Mouse (Mus musculus) kidney, adult 9 months (tissue): ENCODE measurements around the gene Mcu.

ENCODE experiments used
- DNase-seq: peaks from one replicate; pipeline ENCODE4 v3.0.0; 2022

Mcu gene

GRCm38 (mm10) chr10:59616522-59616921, at the start of gene Mcu:
Gene Mcu (minus strand): TSS chr10:59616692.
- DNase-seq = peak; percentile 98

- no peak for DNase-seq
Measured at GRCm38 (mm10) chr10:59665503-59666291, 49.2 kb upstream of the Mcu start.

- DNase-seq = no peak
Measured at GRCm38 (mm10) chr10:59664765-59665164, 48.3 kb upstream of the Mcu start.

- DNase-seq = no peak
Measured at GRCm38 (mm10) chr10:59656799-59657198, 40.3 kb upstream of the Mcu start.

GRCm38 (mm10) chr10:59646821-59647378, 30.4 kb upstream of the Mcu start:
- no peak for DNase-seq

GRCm38 (mm10) chr10:59645153-59645552, 28.7 kb upstream of the Mcu start:
- no peak for DNase-seq

- DNase-seq = no peak
Measured at GRCm38 (mm10) chr10:59644710-59645109, 28.2 kb upstream of the Mcu start.

GRCm38 (mm10) chr10:59643645-59644044, 27.2 kb upstream of the Mcu start:
- DNase-seq = no peak

GRCm38 (mm10) chr10:59642659-59643377, 26.3 kb upstream of the Mcu start:
- DNase-seq = no peak

GRCm38 (mm10) chr10:59638576-59638975, 22.1 kb upstream of the Mcu start:
- DNase-seq = no peak

GRCm38 (mm10) chr10:59637596-59638124, 21.2 kb upstream of the Mcu start:
- DNase-seq = no peak

- no peak for DNase-seq
Measured at GRCm38 (mm10) chr10:59636751-59637533, 20.4 kb upstream of the Mcu start.

- no peak for DNase-seq
Measured at GRCm38 (mm10) chr10:59636048-59636447, 19.6 kb upstream of the Mcu start.

- no peak for DNase-seq
Measured at GRCm38 (mm10) chr10:59629506-59629782, 13.0 kb upstream of the Mcu start.

GRCm38 (mm10) chr10:59628641-59629505, 12.4 kb upstream of the Mcu start:
- DNase-seq = no peak

- no peak for DNase-seq
Measured at GRCm38 (mm10) chr10:59623496-59623895, 7.0 kb upstream of the Mcu start.

- DNase-seq = no peak
Measured at GRCm38 (mm10) chr10:59621355-59621754, 4.9 kb upstream of the Mcu start.

- no peak for DNase-seq
Measured at GRCm38 (mm10) chr10:59617776-59618175, 1.3 kb upstream of the Mcu start.

- DNase-seq = peak; percentile 74
Measured at GRCm38 (mm10) chr10:59615981-59616520, 441 bp downstream of the Mcu start, which contains the start of gene Gm10322. Gene Gm10322 (plus strand): TSS chr10:59616063.

- peak; percentile 20 for DNase-seq
Measured at GRCm38 (mm10) chr10:59615411-59615810, 1.1 kb downstream of the Mcu start.

- DNase-seq = no peak
Measured at GRCm38 (mm10) chr10:59614141-59614540, 2.4 kb downstream of the Mcu start.

GRCm38 (mm10) chr10:59613276-59613675, 3.2 kb downstream of the Mcu start:
- DNase-seq = no peak
